7 mouse cellular contexts compared by ENCODE assay signal in the genomic region with DNA sequence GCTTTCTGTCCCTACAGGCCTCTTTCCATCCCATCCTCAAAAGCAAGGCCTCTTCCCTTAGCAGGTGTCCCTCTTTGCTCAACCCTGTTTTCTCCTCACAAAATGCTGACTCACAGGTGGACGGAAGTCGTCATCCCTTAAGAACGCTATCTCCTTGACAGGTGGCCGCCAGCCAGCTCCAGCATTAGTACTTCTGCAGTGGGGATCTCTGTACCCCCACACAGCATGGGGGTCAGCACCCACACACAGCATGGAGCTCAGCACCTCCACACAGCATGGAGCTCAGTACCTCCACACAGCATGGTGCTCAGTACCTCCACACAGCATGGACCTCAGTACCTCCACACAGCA.
DNase-seq lines count a peak whose midpoint lies in the region; ATAC-seq and TF ChIP-seq lines count a peak whose summit lies in the region.

No protein-coding gene starts in this region.

- no peaks in the 10 kb centered on the region for H3K27me3 ChIP-seq in CH12.LX (replicated peaks)
- no peaks in the 10 kb centered on the region for H3K27me3 ChIP-seq in hindbrain, embryonic 12.5 days

- H3K27ac ChIP-seq in CH12.LX (ENCODE audit: insufficient read depth, low read depth) = peak overlapping the region; percentile 79
- H3K27ac ChIP-seq in hindbrain, embryonic 12.5 days = peak overlapping the region; percentile 79

- ATAC-seq in hindbrain, embryonic 12.5 days (ENCODE audit: low FRiP score) = no peak; the same call in 1 of the 2 replicates

- no peaks in the 10 kb centered on the region for H3K79me2 ChIP-seq in CH12.LX (replicated peaks; ENCODE audit: control insufficient read depth, extremely low read depth, insufficient read depth, poor library complexity, severe bottlenecking)

- TF ChIP-seq POLR2A in CH12.LX (IDR thresholded peaks at IDR 0.05; ENCODE audit: low read depth, low read length) = no peak; the same call in 1 of the 2 replicates

- TF ChIP-seq RAD21 in CH12.LX (IDR thresholded peaks at IDR 0.05; ENCODE audit: low read depth, low read length) = no peak

- H3K4me2 ChIP-seq in CH12.LX (ENCODE audit: insufficient read depth, low read depth, poor library complexity, severe bottlenecking) = 0 out of 2 replicates have a peak overlapping the region, but pooled peaks have one; percentile 83
- peak overlapping the region; percentile 34 for H3K4me2 ChIP-seq in hindbrain, embryonic 12.5 days (replicated peaks)

- dilution Hi-C loops in CH12.LX (cut with MboI; ENCODE audit: extremely low pct_ligation_motif_present, extremely low pct_unique_long_range_greater_than_20kb, low sequenced_read_pairs) = no loop called here

- no peak for TF ChIP-seq EP300 in CH12.LX (IDR thresholded peaks at IDR 0.05; ENCODE audit: low read length)

- 67% methylated on average over 4 of the region's 4 CpGs for WGBS in hindbrain, embryonic 12.5 days

- no peak overlapping the region for H3K9ac ChIP-seq in CH12.LX (ENCODE audit: insufficient read depth, low read depth)
- H3K9ac ChIP-seq in hindbrain, embryonic 12.5 days = no peak overlapping the region

- no peaks in the 10 kb centered on the region for H3K36me3 ChIP-seq in CH12.LX (replicated peaks in 1 of 2; ENCODE audit: control insufficient read depth in 1 of 2, insufficient read depth in 1 of 2, low read length in 1 of 2)
- H3K36me3 ChIP-seq in hindbrain, embryonic 12.5 days = no peaks in the 10 kb centered on the region

- peaks cover 15 to 64% of the 10 kb centered on the region in 2 experiments for H3K4me1 ChIP-seq in CH12.LX (ENCODE audit: control insufficient read depth in 1 of 2, insufficient read depth in 2 of 2)
- H3K4me1 ChIP-seq in hindbrain, embryonic 12.5 days = peaks cover 24% of the 10 kb centered on the region

- in situ Hi-C loops in CH12.LX (cut with MboI; ENCODE audit: low pct_ligation_motif_present, low pct_unique_long_range_greater_than_20kb, low sequenced_read_pairs) = no loop called here

- H3K4me3 ChIP-seq in CH12.LX (replicated peaks in 1 of 3; ENCODE audit: low read depth in 2 of 3, low read length in 2 of 3, poor library complexity in 1 of 3) = peak overlapping the region in 1 of 3 experiments; percentile 43
- H3K4me3 ChIP-seq in hindbrain, embryonic 12.5 days = no peak overlapping the region

- no peak for TF ChIP-seq CTCF in CH12.LX (conservative IDR thresholded peaks at IDR 0.05 in 1 of 2, IDR thresholded peaks at IDR 0.05 in 1 of 2; ENCODE audit: low read depth in 2 of 2, low read length in 2 of 2)

- DNase-seq in 416B (ENCODE audit: low read depth) = peak; percentile 5
- no peak for DNase-seq in CH12.LX (ENCODE audit: extremely low read depth)
- peak; percentile 9 for DNase-seq in lung, postnatal 14 days
- no peak for DNase-seq in testis, postnatal 14 days (ENCODE audit: low spot score)
- no peak for DNase-seq in cerebellum, adult 9-11 months
- DNase-seq in natural killer cell, adult 2 months (ENCODE audit: low spot score in 2 of 2) = no peak

- no peaks in the 10 kb centered on the region for H3K9me3 ChIP-seq in CH12.LX (replicated peaks; ENCODE audit: low read length)
- H3K9me3 ChIP-seq in hindbrain, embryonic 12.5 days (replicated peaks) = no peaks in the 10 kb centered on the region

TF ChIP-seq in CH12.LX, 34 proteins besides CTCF, POLR2A, EP300 and RAD21:
- no peak for TF ChIP-seq SMC3 (IDR thresholded peaks at IDR 0.05; ENCODE audit: low read depth, low read length)
- TF ChIP-seq JUND (conservative IDR thresholded peaks at IDR 0.05; ENCODE audit: low read depth, low read length) = 0 out of 2 replicates have a peak, but pooled peaks have one; percentile 2
- peak; percentile 87 for TF ChIP-seq MAFK (IDR thresholded peaks at IDR 0.05; ENCODE audit: insufficient replicate concordance, low read length)
- TF ChIP-seq TBP (conservative IDR thresholded peaks at IDR 0.05; ENCODE audit: low read depth, low read length) = 0 out of 2 replicates have a peak, but pooled peaks have one; percentile 3
- no peak for TF ChIP-seq ELF1 (IDR thresholded peaks at IDR 0.05; ENCODE audit: low read depth, low read length)

Comparison
In these comparisons a context has a peak if more than half of its experiments do, and no peak if none do; other contexts are left out.
1. DNase-seq: peak in 416B (single experiment) and lung, postnatal 14 days (single experiment); none in CH12.LX (single experiment), testis, postnatal 14 days (single experiment), cerebellum, adult 9-11 months (single experiment) and natural killer cell, adult 2 months (0 of 2).